Mouse (Mus musculus) gastrocnemius, postnatal 36 days (tissue): ENCODE results near the gene Thegl. TPM values are rescaled to one million over a fixed set of nuclear protein-coding genes. Genes with fewer than 3 reads are reported as not detected.
"Not testable (repeated sequence)": the region's sequence is repeated elsewhere in the genome, so short reads cannot be mapped to it uniquely, and the experiment has no call there.

Experiments
- DNase-seq, 2 experiments: peaks; one replicate each; pipeline ENCODE4 v3.0.0; 2022
- intact Hi-C: fragments of 180-260 bp; cut with DNase I; formaldehyde crosslinking; loops from one replicate; pipeline ENCODE4 v1.15.1; 2025
- total RNA-seq, 2 experiments: library from RNA; stranded (reverse); gene quantifications; 2 replicates each; pipeline ENCODE4 v1.2.3; 2021

Gene Thegl
- total RNA-seq, 2 experiments from 2014 or later, result not detected

DNA sequence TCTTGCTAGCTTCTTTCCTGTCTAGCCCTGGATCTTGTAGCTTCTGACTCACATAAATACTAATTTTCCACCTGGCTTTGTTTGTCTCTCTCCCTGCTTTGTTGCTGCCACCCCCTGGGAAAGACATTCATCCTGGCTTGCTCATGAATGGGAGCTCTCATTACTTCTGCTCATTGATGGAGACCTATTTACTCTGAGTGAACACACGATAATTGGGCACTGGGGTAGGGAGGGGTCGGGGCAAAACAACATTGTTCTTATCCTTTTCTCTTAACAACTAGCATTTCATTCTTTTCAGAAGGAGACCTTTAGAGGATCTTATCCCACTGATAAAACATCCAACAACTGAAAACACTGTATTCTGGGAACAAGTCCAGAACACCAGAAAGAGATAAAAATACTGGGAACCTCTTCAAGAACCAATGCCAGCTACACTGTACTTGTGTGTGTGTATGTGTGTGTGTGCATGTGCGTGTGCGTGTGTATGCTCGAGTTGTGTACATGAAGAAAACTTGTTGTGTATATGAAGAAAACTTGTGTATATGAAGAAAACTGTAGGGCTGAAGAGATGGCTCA is 74.8 kb downstream of the Thegl start:
- intact Hi-C loops, result no loop called here
- DNase-seq, result no peak

DNA sequence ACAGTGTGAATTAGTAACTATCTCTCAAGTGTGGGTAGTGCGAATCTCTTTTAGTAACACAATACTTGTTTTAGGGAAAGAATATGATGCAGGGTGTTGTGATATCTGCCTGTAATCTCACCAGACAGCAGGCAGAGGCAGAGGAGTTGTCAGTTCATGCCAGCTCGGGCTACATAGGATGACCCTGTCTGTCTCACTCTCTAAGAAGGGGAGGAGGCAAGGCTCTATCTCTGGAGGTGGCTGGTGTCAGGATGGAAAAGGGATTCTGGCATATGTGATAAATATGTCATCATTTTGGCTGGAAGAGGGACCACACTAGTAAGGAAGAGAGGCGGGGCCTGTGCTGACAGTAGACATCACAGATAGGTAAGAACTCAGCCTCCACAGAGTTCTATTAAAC is 76.1 kb downstream of the Thegl start:
- intact Hi-C loops, result no loop called here
- no peak for DNase-seq

DNA sequence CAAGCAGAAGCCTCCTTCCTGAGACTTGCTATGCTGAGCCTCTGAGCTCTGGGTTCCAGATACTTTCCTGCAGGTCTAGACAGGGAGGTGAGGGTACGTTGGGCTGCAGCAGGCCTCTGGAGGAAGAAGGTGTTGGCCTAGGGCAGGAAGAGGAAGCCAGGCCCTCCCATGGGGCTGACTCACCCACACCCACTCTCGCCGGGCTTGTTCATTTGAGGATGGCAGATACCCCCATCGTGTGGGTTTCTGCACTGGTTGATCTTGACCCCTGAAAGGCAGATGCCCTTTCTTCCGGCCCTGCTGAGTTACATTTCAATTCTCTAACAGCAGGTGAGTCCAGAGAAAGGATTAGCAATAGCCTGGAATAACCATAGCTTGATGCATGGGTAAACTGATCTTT is 76.7 kb downstream of the Thegl start:
- no peak for DNase-seq
- intact Hi-C loops, result no loop called here

DNA sequence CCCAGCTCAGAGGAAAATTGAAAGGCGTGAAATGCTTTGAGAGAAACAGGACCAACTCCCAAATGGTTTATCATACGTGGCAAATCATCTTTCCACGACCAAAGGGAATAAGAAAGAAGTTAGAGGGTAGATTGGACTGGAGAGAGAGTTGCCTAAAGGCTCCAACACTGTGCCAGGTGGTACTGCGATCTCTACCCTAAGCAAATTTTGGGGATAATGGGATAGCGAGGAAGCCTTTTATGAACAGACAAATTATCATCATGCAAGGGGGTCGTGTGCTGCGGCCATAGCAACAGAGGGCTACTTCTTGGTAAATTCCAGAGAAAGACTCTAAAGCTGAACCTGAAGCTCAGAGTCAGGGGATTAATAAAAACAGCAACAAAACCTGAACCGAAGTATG is 78.1 kb downstream of the Thegl start:
- intact Hi-C loops, result loop anchor here (2.0 kb wide), 1 partner anchor 77 kb away; no protein-coding TSS in a partner anchor
- DNase-seq, result no peak

DNA sequence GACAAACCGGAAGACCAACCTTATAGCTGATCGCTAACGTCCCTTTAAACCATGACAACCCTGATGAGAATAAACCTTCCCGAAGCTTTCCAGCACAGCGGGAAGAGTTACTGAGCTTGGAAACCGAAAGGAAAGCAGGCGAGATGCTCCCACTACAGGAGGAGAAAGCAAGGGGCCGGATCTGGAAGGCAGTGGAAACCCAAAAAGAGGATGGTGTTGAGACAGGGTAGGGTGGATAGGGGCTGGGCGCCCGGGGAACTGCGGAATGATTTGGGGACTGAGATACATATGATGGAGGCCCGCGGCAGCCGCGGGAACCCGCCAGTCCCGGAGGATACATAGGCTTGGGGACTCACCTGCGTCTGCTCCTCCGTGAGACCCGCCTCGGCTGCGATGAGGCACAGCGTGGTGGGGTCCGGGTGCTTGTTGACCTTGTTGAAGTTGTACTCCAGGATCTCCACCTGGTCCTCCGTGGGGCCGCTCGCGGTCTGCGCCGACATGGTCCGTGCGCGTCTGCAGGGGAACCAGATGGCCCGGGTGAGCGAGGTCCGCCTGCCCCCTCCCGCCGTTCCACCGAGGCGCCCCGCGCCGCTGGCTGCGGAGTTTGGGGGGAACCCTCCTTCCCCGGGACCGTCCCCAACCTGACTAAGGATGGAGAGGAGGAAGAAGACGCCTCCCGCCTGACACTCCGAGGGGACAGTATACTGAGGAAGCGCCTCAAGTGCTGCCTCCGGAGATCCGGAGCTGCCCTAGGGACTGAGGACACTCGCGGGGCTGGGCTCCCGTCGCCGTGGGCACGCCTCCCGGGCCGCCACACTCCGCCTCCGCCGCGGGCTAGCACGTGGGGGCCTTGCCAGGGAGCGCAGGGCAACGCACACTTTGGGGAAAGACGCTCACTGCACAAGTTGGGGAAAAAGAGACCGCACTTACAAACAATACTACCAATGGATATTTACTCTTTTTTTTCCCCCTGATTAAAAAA is 79.0 kb downstream of the Thegl start:
- peak; percentile 46 to 70 for DNase-seq
- intact Hi-C loops, result loop anchor here (2.0 kb wide), 1 partner anchor 76 kb away; no protein-coding TSS in a partner anchor

DNA sequence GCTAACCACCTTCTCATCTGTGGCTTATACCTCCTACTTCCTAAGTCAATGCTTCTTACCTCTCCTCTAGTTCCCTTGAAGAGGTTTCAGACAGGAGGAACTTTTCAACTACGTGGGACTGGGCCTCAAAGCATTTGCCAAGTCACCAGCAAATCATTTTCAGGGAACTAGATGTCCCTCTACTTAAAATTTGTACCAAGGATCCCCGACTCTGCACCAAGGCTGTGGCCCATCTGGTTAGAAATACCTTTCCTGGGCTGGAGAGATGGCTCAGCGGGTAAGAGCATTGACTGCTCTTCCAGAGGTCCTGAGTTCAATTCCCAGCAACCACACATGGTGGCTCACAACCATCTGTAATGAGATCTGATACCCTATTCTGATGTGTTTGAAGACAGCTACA is 80.4 kb downstream of the Thegl start:
- intact Hi-C loops, result not testable (repeated sequence)

DNA sequence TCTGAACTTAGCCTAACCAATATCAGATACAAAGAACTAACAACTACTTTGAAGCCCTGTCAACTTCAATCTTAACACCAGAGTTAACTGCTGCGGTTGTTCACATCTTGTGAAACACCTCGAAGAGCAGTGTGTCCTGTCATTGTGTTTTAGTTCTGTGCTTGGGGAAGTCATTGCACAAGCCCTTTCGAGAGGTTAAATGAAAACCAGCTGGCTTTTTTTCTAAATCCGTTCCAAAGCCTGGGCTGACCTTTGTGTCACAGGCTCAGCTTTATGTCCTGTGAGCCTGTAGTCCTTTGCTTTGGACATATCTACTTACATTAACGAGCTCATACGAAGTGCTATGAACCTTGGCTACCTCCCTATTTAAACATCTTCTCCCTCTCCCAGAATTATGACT is 81.9 kb downstream of the Thegl start:
- intact Hi-C loops, result no loop called here
- no peak for DNase-seq

More for the DNA sequence above, 80.4 kb downstream of the Thegl start:
- not testable (repeated sequence) for DNase-seq

DNA sequence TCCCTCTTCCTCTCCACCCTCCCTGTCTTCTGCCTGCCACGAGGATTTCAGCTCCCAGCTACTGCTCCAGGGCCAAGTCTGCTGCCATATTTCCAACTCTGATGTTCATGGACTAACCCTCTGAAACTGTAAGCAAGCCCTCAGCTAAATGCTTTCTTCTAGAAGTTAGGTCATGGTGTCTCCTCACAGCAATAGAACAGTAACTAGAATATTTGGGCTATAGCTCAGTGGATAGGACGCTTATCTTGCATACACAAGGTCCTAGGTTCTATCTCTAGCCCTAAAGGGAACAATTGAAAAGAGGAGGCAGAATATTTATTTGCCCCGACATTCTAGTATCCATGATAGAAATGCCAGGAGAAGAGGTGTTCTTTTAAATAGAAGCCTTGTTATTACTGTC is 83.1 kb downstream of the Thegl start:
- intact Hi-C loops, result no loop called here
- DNase-seq, result no peak

DNA sequence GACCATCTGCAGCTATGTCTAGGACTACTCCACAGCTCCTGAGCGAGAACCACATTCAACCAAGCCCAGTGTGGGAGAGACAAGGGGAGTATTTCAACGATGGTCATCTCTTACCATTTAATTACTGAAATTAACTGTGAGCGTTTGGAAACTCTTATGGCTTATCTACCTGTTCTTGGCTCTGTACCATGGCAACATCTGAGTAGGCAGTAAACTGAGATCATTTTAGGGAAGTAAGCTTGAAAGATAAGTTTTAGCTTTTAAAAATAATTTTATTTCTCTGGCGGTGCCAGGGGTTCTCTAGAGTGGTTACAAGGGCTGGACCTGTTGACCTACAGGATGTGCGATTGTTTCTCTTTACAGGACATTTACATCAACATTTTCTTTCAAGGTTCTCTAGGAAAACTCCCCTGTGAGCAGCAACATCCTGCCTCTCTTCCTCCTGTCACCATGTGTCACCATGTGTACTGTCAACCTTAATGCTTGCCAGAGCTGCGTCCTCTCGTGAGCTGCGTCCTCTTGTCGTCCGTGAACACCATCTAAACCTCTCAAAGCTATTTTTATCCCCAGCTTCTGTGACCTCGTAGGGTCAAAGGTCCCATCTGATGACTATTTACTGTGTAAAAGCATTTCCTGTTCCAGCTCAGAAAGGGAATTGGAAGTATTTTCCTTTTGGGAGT is 83.6 kb downstream of the Thegl start:
- intact Hi-C loops, result no loop called here
- DNase-seq, result no peak

DNA sequence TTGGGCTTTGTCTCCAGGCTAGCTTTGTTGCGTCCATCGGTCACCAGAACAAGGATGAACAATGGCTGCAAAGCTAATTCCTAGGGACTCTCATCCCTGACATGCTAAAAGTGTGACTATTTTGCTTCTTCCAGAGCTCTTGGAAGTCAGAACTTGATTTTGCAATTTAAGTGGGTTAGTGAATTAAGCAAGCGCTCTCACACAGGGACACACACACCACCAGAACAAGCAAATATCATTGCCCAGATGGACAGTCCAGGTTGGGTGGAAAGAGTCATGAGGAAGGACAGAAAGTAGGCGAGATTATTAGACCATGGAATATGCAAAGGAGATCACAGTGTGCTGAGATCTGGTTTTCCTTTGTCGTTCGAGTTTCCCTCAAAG is 84.2 kb downstream of the Thegl start:
- intact Hi-C loops, result no loop called here
- DNase-seq, result no peak

DNA sequence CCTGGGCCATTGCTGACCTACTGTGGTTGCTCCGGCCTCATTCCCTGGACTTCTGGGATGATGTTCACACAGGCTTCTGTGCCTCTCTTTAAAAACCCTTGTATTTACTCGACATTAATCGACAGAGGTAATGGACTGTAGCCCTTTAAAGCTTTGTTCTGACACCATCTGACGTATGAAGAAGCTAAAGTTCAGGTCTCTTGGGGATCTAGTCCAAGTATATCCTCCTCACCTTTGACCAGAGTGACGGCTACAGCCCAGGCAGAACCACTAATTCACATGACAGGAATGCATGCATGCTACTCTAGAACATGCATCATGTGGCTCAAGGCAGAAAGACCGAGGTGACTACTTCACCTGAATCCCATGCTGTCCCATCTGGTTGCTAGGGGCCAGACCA is 84.9 kb downstream of the Thegl start:
- intact Hi-C loops, result no loop called here
- no peak for DNase-seq

DNA sequence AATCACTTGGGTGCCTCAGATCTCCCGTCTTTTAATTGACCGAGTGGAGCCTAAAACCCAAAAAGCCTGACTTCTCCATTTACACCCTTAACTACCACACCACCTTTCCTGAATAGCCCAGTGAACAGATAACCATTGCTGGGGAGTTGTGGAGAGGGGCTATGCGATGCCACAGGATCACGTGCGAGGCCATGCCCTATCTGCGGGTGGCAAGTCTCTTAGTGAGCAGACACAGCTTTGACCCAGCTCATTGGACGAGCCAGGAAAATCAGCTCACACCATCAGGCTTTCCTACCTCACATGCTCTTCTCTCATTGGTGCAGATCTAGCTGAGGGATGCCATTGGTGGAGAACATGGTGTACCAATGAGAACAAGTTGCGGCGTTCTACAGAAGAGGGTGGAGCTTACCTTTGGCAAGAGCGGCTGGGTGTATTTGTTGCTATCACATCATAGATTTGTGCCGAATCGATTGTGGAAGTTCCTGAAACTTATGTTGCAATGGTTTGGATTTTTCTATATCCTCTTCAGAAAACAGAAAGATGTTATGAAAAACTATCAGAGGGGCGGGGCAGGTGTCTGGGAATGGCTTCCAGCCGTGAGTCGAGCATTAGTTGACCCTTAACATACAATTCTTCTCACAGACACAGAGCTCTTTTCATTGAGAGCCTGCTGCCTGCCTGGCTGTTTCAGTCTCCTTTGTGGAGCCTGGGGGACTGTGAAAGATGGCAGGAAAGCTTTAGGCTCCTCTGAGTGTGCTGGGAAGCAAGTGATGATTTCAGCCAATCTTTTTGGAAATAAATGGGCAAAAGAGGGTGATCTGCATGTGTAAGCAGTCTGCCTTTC is 86.9 kb downstream of the Thegl start:
- intact Hi-C loops, result no loop called here

DNA sequence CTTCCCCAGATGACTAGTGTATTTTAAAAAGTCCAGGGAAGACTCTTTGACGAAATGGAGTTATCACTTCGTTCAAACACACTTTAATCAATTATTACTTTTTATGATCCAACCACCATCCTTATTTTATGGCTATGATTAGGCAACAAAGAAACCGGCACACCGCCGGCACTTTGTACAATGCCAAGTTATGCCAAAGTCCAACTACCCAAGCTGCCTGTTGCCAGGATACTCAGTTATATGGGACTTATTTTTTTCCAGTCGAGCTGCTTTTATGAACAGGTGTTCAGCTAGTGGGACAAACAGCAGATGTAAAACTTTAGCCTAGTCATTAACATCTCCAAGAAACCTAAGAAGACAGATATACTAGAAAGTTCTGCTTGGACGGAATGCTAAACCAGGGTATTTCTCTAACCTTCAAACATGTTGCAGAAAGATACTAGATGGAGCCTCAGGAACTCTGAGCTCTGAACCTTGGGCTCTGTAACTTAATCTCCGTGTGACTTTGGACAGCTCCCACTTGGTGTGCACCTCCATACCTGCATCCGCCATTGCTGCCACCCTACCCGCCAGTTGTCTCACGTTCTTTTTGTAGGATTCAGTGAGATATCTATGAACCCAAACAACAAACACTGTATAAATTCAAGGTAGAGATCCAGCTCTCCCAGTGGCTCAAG is 91.5 kb downstream of the Thegl start:
- intact Hi-C loops, result no loop called here
- DNase-seq, result no peak

More for the DNA sequence above, 86.9 kb downstream of the Thegl start:
- DNase-seq, result no peak

DNA sequence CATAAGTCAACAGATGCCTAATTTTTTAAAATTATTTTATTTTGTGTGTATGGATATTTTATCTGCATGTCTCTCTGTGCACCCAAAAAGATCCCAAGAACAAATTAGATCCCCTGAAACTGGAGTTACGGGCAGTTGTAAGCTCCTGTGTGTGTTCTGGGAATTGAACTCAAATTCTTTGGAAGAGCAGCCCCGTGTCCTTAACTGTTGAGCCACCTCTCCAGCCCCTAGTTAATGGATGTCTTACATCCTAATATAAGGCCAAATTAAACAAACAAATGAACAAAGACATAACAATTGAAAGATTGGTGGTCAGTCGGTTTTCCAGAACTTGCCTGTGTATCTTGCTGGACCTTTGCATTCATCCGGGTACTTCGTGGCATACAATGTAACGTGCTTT is 93.0 kb downstream of the Thegl start:
- DNase-seq, result no peak
- intact Hi-C loops, result no loop called here

DNA sequence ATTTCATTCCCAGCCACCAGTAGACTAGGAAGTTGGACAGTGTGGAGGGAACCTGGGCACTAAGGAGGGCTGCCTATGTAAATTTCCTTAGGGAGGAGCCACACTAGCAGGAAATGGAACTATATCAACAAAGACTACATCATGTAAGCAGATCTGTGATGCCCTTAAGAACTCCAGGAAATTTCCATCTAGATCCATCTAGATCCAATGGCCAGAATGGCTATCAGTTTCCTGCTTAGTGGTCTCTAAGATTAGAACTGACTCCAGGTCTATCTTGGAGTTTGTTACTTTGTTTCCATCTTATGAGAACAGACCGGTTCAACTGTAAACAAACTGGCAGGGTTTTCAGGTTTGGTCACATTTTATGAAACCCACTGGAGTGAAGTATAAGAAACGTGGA is 94.0 kb downstream of the Thegl start:
- DNase-seq, result no peak
- intact Hi-C loops, result no loop called here

Other genes starting within 250 kb of the Thegl start
- gene Aasdh, start 110.5 kb upstream of the Thegl start, total RNA-seq, result 10 to 100 TPM; 10.2 TPM
- 100 to 1,000 TPM; 123 TPM for gene Paics, start 64.7 kb upstream of the Thegl start, total RNA-seq
- 10 to 100 TPM; 18.6 to 21.8 TPM for gene Ppat, start 64.4 kb upstream of the Thegl start, total RNA-seq
- gene Srp72, start 41.3 kb upstream of the Thegl start, total RNA-seq, result 10 to 100 TPM; 51.1 to 60.5 TPM
- gene Arl9, start 12.0 kb upstream of the Thegl start, total RNA-seq, result not detected
- gene Hopx, start 99.1 kb downstream of the Thegl start, total RNA-seq, result 1 to 10 TPM; 3.1 to 3.6 TPM
- not detected for gene Spink2, start 195.4 kb downstream of the Thegl start, total RNA-seq
- gene Rest, start 249.5 kb downstream of the Thegl start, total RNA-seq, result 1 to 10 TPM; 7.1 to 8.4 TPM